Mouse (Mus musculus): Measurements from ENCODE around the gene Sbk1. TPM values are rescaled to one million over a fixed set of nuclear protein-coding genes. Genes with fewer than 3 reads are reported as not detected.

Sbk1 gene
- 7.1 and 8.9 TPM in 2 replicates for polyA plus RNA-seq (2015; fragmentation: Nextera tagmentation; extraction: Ambion mirVana)

DNA sequence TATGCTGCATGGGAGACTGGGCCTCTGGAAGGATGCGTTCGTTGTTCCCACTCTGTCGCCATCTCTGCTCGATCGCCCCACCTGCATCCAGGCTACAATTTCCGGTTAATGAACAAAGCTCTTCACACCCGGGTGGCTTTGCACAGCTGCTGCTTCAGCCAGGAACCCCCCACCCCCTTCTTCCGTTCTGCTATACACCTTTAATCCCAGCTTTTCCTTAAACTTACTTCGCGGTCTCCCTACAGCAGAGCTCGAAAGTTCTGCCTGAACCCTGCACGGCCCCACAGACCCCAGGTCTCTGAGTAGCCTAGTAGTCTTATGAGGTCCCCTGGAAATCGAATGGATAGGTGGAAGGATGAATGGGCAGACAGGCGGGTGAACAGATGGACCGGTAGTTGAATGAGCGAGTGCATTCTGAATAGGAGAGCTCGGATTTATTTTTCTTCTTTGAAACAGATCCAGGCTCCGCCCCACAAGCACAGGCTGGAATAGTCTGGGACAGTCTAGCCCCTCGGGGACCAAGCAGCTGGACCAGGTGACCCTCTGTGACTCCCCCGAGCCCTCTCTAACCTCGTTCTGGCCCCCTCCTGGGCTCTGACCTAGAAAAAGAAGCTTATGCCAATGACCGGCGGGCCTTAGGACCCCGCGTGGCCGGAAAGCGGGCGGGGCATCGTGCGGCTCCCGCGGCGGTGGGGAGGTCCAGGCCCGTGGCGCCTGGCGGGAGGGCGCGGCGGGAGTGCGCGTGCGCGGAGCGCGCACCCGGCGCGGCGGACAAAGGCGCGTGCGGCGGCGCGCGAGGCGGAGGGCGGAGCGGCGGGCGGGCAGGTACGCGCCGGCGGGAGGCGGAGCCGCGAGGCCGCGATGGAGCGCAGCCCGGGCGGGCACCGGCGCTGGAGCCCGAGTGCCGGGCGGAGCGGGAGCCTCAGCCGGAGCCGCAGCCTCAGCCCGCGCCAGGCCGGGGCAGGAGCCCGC lies at the start of gene Sbk1:
Gene Sbk1 (plus strand): TSS at position 908 of the 972 bp plus-strand sequence.
- Histone ChIP-seq H3K9ac (ENCODE audit: low read depth, low read length) (peak within 1 kb of the TSS; percentile 91), H3K4me2 (ENCODE audit: low read depth, low read length) (peak within 1 kb of the TSS; percentile 98), H3K4me3 (ENCODE audit: low read length) (peak within 1 kb of the TSS; percentile 87), H3K4me1 (ENCODE audit: control insufficient read depth, insufficient read depth, low read length) (peaks cover 17% of the 10 kb centered on the region), H3K27ac (ENCODE audit: low read length) (peak within 1 kb of the TSS; percentile 91), H3K9me3 (ENCODE audit: control insufficient read depth, low read length) (no peaks in the 10 kb centered on the region), H3K36me3 (ENCODE audit: control insufficient read depth, insufficient read depth, low read length) (no peaks in the 10 kb centered on the region), H3K27me3 (replicated peaks; ENCODE audit: control insufficient read depth, insufficient read depth, low read length) (no peaks in the 10 kb centered on the region)
- ATAC-seq: peak; percentile 96
- under 1% methylated on average over 66 of the region's 85 CpGs for WGBS

DNA sequence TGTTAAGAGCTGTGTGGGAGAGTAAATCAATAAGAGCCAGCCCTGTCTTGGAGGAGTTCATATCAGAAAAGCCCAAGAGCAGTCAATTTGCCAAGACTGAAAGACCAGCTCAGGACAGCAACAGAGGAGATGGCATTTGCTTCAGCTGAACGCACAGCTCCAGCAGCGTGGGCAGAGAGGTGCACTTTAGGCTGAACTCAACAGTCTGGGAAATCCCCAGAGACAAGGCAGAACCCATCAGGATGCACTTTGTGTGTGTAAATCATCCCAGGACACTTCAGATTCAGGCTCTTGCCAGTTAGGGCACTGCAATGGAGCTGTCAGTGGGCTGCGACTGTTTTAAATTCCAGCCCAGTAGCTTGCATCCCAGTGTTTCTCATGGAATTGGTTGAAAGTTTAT lies 49.7 kb upstream of the Sbk1 start:
- Histone ChIP-seq H3K27me3 (replicated peaks; ENCODE audit: control insufficient read depth, insufficient read depth, low read length) (no peaks in the 10 kb centered on the region), H3K9me3 (ENCODE audit: control insufficient read depth, low read length) (no peaks in the 10 kb centered on the region), H3K4me1 (ENCODE audit: control insufficient read depth, insufficient read depth, low read length) (no peaks in the 10 kb centered on the region), H3K36me3 (ENCODE audit: control insufficient read depth, insufficient read depth, low read length) (no peaks in the 10 kb centered on the region), H3K4me3 (ENCODE audit: low read length) (no peak overlapping the region), H3K9ac (ENCODE audit: low read depth, low read length) (no peak overlapping the region), H3K27ac (ENCODE audit: low read length) (no peak overlapping the region), H3K4me2 (ENCODE audit: low read depth, low read length) (no peak overlapping the region)
- ATAC-seq: no peak
- 60% methylated on average over 3 of the region's 3 CpGs for WGBS

GRCm38 (mm10) chr7:126226136-126226535 lies 46.3 kb upstream of the Sbk1 start:
- H3K36me3 ChIP-seq (ENCODE audit: control insufficient read depth, insufficient read depth, low read length): no peaks in the 10 kb centered on the region
- 35% methylated on average over 5 of the region's 5 CpGs for WGBS

GRCm38 (mm10) chr7:126230357-126231148 lies 41.9 kb upstream of the Sbk1 start:
- Histone ChIP-seq H3K27ac (ENCODE audit: low read length) (no peak overlapping the region), H3K4me1 (ENCODE audit: control insufficient read depth, insufficient read depth, low read length) (no peaks in the 10 kb centered on the region), H3K4me2 (ENCODE audit: low read depth, low read length) (no peak overlapping the region), H3K27me3 (replicated peaks; ENCODE audit: control insufficient read depth, insufficient read depth, low read length) (no peaks in the 10 kb centered on the region), H3K36me3 (ENCODE audit: control insufficient read depth, insufficient read depth, low read length) (no peaks in the 10 kb centered on the region), H3K4me3 (ENCODE audit: low read length) (no peak overlapping the region), H3K9ac (ENCODE audit: low read depth, low read length) (no peak overlapping the region), H3K9me3 (ENCODE audit: control insufficient read depth, low read length) (no peaks in the 10 kb centered on the region)
- WGBS: 47% methylated on average over 8 of the region's 8 CpGs
- no peak for ATAC-seq

More at GRCm38 (mm10) chr7:126226136-126226535, 46.3 kb upstream of the Sbk1 start:
- Histone ChIP-seq H3K4me2 (ENCODE audit: low read depth, low read length) (no peak overlapping the region), H3K27ac (ENCODE audit: low read length) (no peak overlapping the region), H3K9me3 (ENCODE audit: control insufficient read depth, low read length) (no peaks in the 10 kb centered on the region), H3K4me1 (ENCODE audit: control insufficient read depth, insufficient read depth, low read length) (no peaks in the 10 kb centered on the region), H3K4me3 (ENCODE audit: low read length) (no peak overlapping the region), H3K27me3 (replicated peaks; ENCODE audit: control insufficient read depth, insufficient read depth, low read length) (no peaks in the 10 kb centered on the region), H3K9ac (ENCODE audit: low read depth, low read length) (no peak overlapping the region)
- no peak for ATAC-seq

- ATAC-seq: no peak
- H3K4me1 ChIP-seq (ENCODE audit: control insufficient read depth, insufficient read depth, low read length): no peaks in the 10 kb centered on the region
- no peaks in the 10 kb centered on the region for H3K36me3 ChIP-seq (ENCODE audit: control insufficient read depth, insufficient read depth, low read length)
- WGBS: 52% methylated on average over 7 of the region's 8 CpGs
- no peak overlapping the region for H3K27ac ChIP-seq (ENCODE audit: low read length)
- no peaks in the 10 kb centered on the region for H3K9me3 ChIP-seq (ENCODE audit: control insufficient read depth, low read length)
- H3K9ac ChIP-seq (ENCODE audit: low read depth, low read length): no peak overlapping the region
- H3K4me3 ChIP-seq (ENCODE audit: low read length): no peak overlapping the region
- no peaks in the 10 kb centered on the region for H3K27me3 ChIP-seq (replicated peaks; ENCODE audit: control insufficient read depth, insufficient read depth, low read length)
- H3K4me2 ChIP-seq (ENCODE audit: low read depth, low read length): no peak overlapping the region
These were observed 39.9 kb upstream of the Sbk1 start for GRCm38 (mm10) chr7:126232345-126233071.

GRCm38 (mm10) chr7:126234611-126235010 lies 37.8 kb upstream of the Sbk1 start:
- Histone ChIP-seq H3K36me3 (ENCODE audit: control insufficient read depth, insufficient read depth, low read length) (no peaks in the 10 kb centered on the region), H3K4me2 (ENCODE audit: low read depth, low read length) (no peak overlapping the region), H3K9ac (ENCODE audit: low read depth, low read length) (no peak overlapping the region), H3K4me1 (ENCODE audit: control insufficient read depth, insufficient read depth, low read length) (no peaks in the 10 kb centered on the region), H3K27me3 (replicated peaks; ENCODE audit: control insufficient read depth, insufficient read depth, low read length) (no peaks in the 10 kb centered on the region), H3K4me3 (ENCODE audit: low read length) (no peak overlapping the region), H3K9me3 (ENCODE audit: control insufficient read depth, low read length) (no peaks in the 10 kb centered on the region), H3K27ac (ENCODE audit: low read length) (no peak overlapping the region)
- 78% methylated on average over 3 of the region's 3 CpGs for WGBS
- no peak for ATAC-seq

DNA sequence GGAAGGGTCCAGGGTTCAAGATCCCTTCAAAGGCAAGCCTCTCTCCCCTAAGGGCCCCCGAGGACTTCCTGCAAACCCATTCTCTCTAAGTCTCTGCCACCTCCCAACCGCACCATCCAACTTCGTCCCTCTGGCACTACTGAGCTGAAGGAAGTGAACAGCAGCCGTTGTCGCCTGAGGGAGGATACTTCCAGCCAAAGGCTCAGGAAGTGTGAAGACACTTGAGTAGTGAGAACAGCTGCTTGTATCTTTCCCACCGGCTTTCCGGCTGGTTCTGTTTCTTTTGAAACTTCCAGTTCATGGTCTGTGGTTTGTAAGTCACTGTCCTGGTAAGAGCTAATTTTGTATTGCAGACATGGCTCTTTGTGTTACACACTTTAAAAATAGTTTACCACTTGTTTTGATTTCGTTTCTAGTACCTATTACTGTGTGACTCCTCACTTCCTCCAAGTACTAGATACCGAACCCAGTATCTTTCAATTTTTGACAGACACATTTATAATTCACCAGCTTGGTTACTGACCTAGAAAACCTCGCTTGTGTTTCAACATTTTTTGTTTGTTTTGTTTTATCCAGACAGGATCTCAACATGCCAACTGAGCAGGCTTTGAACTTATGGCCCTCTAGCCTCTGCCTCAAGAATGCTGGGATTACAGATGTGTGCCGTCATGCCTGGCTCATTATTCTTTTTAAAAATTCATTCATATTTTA lies 36.2 kb upstream of the Sbk1 start:
- no peak overlapping the region for H3K9ac ChIP-seq (ENCODE audit: low read depth, low read length)
- no peaks in the 10 kb centered on the region for H3K36me3 ChIP-seq (ENCODE audit: control insufficient read depth, insufficient read depth, low read length)
- H3K27me3 ChIP-seq (replicated peaks; ENCODE audit: control insufficient read depth, insufficient read depth, low read length): no peaks in the 10 kb centered on the region
- H3K4me3 ChIP-seq (ENCODE audit: low read length): no peak overlapping the region
- no peaks in the 10 kb centered on the region for H3K4me1 ChIP-seq (ENCODE audit: control insufficient read depth, insufficient read depth, low read length)
- ATAC-seq: no peak
- WGBS: 55% methylated on average over 11 of the region's 11 CpGs
- no peaks in the 10 kb centered on the region for H3K9me3 ChIP-seq (ENCODE audit: control insufficient read depth, low read length)
- H3K4me2 ChIP-seq (ENCODE audit: low read depth, low read length): no peak overlapping the region
- no peak overlapping the region for H3K27ac ChIP-seq (ENCODE audit: low read length)

DNA sequence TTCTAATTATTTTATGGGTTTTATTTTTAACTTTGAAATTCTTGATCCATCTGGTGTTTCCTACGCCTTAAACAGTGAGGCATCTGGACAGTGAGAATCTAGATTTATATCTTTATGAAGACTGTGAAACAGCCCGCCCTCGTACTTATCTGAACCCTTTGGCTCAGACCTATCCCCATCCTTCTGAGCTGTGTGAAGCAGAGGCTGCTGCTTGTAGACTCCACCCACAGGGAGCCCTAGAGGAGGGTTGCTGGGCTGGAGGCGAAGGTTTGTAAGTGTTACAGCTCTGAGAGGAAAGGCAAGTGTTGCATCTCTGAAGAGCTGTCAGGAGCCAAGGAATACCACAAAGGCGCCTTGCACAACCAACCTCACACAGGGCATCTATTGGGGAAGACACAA lies 35.6 kb upstream of the Sbk1 start:
- Histone ChIP-seq H3K4me3 (ENCODE audit: low read length) (no peak overlapping the region), H3K4me1 (ENCODE audit: control insufficient read depth, insufficient read depth, low read length) (no peaks in the 10 kb centered on the region), H3K36me3 (ENCODE audit: control insufficient read depth, insufficient read depth, low read length) (no peaks in the 10 kb centered on the region), H3K27ac (ENCODE audit: low read length) (no peak overlapping the region), H3K4me2 (ENCODE audit: low read depth, low read length) (no peak overlapping the region), H3K27me3 (replicated peaks; ENCODE audit: control insufficient read depth, insufficient read depth, low read length) (no peaks in the 10 kb centered on the region), H3K9me3 (ENCODE audit: control insufficient read depth, low read length) (no peaks in the 10 kb centered on the region), H3K9ac (ENCODE audit: low read depth, low read length) (no peak overlapping the region)
- no peak for ATAC-seq
- 52% methylated on average over 5 of the region's 5 CpGs for WGBS

Data from intestine, embryonic 16.5 days (tissue).